Mouse (Mus musculus): ENCODE measurements around the gene Pgm2.

GRCm38 (mm10) chr5:64048605-64049004 lies 44.1 kb upstream of the Pgm2 start:
- TF ChIP-seq CTCF (IDR thresholded peaks at IDR 0.05; ENCODE audit: low read depth), result no peak
- no peak for TF ChIP-seq EP300 (IDR thresholded peaks at IDR 0.05; ENCODE audit: low read depth)

Measured in heart, postnatal 0 days (tissue).